Mouse (Mus musculus): ENCODE measurements around the gene Nfix. TPM values are rescaled to one million over a fixed set of nuclear protein-coding genes. Genes with fewer than 3 reads are reported as not detected.
A peak's percentile ranks its signal among the peaks of the same experiment; 100 is the strongest.

Gene Nfix
- 74.6 and 78.4 TPM in 2 replicates for polyA plus RNA-seq (2012; ENCODE audit: insufficient read depth, insufficient read length, missing spikeins)

DNA sequence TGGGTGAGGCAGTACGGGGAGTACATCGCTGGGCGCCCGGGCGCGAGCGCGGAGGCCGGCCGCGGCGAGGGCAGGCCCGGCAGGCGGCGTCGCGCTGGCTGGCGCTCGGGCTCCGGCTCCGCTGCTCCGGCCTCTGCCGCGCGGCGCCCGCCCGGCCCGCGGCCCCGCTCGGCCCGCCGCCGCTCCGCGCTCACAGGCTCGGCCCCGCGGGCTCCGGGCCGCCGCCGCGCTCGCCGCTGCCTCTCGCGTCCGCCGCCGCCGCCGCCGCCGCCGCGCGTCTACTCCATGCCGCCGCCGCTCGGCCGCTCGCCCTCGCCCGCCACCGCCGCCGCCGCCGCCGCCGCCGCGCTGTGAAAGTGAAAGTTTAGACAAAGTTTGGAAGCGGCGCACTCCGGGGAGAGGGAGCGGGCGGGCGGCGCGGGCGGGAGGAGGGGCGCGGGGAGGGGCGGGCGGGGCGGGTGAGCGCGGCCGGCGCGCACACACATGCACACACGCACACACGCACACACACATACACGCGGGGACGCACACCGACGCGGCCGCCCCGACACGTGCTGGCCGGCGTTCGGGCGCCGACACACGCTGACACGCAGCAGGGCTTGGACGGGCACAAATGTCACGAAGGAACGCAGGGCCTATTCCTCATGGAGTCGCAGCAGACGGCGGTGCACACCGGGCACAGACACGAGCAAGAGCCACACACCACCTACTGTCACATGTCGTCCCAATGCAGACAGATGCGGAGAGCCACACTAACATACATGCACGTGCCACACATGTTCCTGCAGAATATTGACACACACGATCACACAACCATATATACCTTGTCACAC lies at the start of gene Nfix:
Gene Nfix (minus strand): TSS at position 346 of the 833 bp plus-strand sequence.
- Histone ChIP-seq H3K4me1 (ENCODE audit: control insufficient read depth, insufficient read depth, insufficient read length, low read length) (peaks cover 16% of the 10 kb centered on the region), H3K4me3 (ENCODE audit: insufficient read depth, low read depth, low read length) (peak within 1 kb of the TSS; percentile 80)

DNA sequence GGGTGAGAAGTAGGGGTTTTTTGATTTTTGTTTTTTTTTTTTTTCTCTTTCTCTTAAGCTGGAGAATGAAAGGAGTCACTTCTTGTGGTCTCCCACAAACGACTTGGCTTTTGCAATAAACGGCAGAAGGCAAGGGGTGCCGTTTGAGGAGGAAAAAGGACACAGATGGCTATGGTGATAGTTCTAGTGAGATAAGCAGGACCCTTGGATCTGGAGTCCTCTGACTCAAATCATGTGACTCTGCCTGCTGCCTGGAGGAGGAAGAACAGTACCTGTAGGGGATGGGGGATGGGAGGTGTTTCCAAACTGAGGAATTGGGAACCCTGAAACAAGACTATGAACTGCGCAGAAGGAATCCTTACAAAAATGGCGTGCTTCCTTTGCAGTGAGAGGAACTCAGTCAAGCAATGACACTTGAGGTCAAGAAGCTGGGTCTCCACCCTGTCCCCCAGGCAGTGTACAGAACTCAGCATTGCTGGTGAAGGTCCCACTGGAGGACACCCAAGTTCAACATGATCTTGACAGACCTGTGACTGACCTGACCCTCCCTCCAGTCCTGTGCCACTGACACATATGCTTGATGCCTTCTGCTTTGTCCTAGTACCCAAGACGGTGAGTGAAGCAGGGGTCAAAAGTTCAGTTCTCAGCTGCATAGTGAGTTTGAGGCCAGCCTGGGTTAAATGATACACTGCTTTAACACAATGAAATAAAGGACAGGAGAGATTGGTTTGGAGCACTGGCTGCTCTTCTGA lies 47.7 kb upstream of the Nfix start:
- Histone ChIP-seq H3K4me3 (ENCODE audit: insufficient read depth, low read depth, low read length) (peak overlapping the region; percentile 74), H3K4me1 (ENCODE audit: control insufficient read depth, insufficient read depth, insufficient read length, low read length) (no peaks in the 10 kb centered on the region), H3K27ac (replicated peaks; ENCODE audit: low read depth, low read length) (peak overlapping the region; percentile 72; the same call in 1 of the 2 replicates)

More for the DNA sequence above, at the start of gene Nfix:
- H3K27ac ChIP-seq (replicated peaks; ENCODE audit: low read depth, low read length) = peak within 1 kb of the TSS; percentile 54

DNA sequence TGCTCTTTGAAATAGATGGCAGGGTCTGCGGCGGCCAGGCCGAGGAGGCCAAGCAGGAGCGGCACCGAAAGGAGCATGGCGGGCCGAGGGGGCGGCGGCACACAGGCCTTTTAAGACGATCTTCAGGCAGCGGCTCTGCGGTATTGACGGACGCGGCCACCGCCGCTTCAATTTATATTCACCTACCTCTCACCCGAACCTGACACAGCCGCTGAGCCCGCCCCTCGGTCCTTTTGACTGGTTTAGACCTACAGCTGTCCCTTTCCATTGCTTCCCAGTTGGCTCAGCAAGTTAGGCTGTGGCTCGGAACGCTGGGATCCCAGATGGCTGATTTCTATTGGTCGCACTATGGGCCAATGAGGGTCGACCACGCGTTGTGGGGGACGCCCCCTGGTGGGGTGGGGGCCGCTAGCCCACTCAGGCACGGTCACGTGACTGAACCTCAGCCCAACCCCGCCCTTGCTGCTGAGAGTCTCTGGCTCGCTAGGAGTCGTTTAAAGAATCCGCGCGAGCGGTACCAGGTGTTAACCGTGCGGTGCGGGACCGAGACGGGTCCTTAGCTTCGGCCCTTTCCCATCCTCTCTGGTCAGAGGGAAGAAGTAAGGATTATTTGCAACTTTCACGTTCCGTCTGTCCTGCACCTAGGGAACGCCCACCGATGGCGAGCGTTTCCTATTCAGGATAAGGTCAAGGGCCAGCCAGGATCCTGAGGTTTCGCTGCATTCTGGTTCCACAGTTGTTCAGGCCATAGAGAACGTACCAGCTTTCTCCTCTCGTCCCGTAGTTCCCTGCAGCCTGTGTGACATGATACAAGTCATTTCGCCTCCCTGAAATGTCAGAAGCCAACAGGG lies 46.8 kb upstream of the Nfix start, which contains the start of gene Calr:
Gene Calr (minus strand): TSS at position 213 of the 851 bp plus-strand sequence.
- Histone ChIP-seq H3K27ac (replicated peaks; ENCODE audit: low read depth, low read length) (peak within 1 kb of the TSS; percentile 76), H3K4me3 (ENCODE audit: insufficient read depth, low read depth, low read length) (peak within 1 kb of the TSS; percentile 84), H3K4me1 (ENCODE audit: control insufficient read depth, insufficient read depth, insufficient read length, low read length) (no peaks in the 10 kb centered on the region)

DNA sequence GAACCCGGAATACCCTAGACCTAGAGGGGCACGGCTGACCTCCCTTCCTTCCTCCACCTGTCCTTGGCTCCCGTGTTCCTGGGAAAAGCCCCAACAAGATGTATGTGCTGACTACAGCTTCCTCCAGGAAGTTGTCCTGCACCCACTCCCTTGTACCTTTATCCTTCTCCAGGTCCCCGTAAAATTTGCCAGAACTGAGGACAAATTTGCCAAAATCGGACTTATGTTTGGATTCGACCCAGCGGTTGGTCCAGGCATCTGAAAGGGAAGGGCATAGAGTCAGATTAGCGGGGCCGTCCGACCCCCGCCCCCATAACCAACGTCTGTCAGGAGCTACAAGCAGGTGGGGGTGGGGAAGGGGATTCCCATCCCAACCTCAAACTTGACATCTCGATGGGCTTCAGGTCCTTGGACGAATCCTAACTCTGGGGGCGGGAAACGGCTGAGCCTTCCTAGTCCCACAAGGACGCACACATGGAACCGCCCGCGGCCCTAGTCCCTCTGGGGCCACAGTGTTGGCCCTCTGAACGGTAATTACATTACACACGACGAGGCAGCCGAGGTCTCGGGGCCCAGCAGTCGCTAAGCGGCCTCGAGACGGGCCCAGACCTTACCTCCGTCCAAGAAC lies 46.1 kb upstream of the Nfix start:
- peak overlapping the region; percentile 84 for H3K4me3 ChIP-seq (ENCODE audit: insufficient read depth, low read depth, low read length)
- no peaks in the 10 kb centered on the region for H3K4me1 ChIP-seq (ENCODE audit: control insufficient read depth, insufficient read depth, insufficient read length, low read length)
- peak overlapping the region; percentile 76 for H3K27ac ChIP-seq (replicated peaks; ENCODE audit: low read depth, low read length)

DNA sequence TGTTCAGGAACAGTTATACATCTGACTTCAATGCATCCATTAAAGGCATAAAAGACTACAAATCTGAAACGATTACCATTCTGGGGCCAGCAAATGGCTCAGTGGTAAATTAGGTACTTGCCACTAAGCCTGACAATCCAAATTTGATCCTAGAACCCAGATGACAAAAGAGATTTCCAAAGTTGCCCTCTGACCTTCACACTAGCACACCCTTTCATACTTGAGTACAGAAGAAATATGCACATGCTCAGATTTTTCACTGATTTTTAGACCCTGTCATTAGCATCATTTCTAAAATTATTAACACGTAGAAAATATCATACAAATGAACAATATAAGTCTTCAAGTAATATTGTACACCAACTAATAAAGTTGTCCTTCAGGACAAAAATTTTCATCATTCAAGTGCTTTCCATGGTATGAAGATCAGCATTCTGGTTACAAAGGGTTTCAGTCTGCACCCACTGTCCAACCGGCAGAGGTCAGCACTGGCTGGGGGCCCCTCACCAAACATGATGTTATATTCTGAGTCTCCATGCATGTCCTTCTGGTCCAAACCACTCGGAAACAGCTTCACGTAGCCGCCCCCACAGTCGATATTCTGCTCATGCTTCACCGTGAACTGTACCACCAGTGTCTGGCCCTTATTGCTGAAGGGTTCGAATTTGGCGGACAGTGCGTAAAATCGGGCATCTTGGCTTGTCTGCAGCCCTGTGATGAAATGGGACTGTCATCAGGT lies 45.4 kb upstream of the Nfix start:
- Histone ChIP-seq H3K4me1 (ENCODE audit: control insufficient read depth, insufficient read depth, insufficient read length, low read length) (no peaks in the 10 kb centered on the region), H3K4me3 (ENCODE audit: insufficient read depth, low read depth, low read length) (peak overlapping the region; percentile 84), H3K27ac (replicated peaks; ENCODE audit: low read depth, low read length) (peak overlapping the region; percentile 76; the same call in 1 of the 2 replicates)

DNA sequence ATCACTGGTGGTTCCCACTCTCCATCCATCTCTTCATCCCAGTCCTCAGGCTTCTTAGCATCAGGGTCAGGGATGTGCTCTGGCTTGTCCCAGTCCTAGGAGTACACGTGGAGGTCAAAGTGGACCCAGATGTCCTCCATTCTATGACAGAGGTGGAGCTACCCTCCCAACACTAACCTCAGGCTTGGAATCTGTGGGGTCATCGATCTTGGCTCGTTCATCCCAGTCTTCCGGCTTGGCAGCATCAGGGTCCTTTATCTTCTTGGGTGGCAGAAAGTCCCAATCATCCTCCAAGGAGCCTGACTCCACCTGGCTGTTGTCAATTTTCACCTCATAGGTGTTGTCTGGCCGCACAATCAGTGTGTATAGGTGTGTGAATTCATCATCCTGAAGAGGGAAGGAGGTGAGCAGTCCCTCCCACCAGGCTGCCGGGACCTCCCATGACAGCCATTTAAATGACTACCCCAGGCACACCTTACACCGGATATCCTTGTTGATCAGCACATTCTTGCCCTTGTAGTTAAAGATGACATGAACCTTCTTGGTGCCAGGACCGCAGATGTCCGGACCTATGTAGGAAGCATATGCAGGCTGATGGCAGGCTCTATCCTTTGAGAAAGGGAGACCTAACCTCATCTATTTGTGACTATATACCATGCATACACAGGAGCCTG lies 44.4 kb upstream of the Nfix start:
- H3K27ac ChIP-seq (replicated peaks; ENCODE audit: low read depth, low read length) = no peak overlapping the region
- no peaks in the 10 kb centered on the region for H3K4me1 ChIP-seq (ENCODE audit: control insufficient read depth, insufficient read depth, insufficient read length, low read length)
- H3K4me3 ChIP-seq (ENCODE audit: insufficient read depth, low read depth, low read length) = no peak overlapping the region

DNA sequence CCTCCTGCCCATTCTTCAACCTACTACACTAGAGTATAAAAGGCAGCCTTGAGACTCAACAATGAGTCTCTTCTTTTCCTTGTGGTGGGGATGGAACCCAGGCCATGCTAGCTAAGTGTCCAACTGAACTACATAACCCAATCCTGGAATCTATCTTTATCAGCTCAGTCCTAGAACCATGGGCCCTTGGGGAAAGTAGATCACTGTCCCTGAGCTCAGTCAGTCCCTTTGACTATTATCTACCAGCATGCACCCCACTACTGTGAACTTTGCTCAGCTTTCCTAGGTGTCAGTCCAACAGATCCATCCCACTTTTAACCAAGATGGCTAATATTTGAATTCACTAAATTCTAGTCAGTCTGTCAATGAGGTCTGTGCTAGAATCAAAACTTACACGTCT lies 41.4 kb upstream of the Nfix start:
- Histone ChIP-seq H3K4me3 (ENCODE audit: insufficient read depth, low read depth, low read length) (no peak overlapping the region), H3K4me1 (ENCODE audit: control insufficient read depth, insufficient read depth, insufficient read length, low read length) (no peaks in the 10 kb centered on the region), H3K27ac (replicated peaks; ENCODE audit: low read depth, low read length) (peak overlapping the region; percentile 5; the same call in 1 of the 2 replicates)

DNA sequence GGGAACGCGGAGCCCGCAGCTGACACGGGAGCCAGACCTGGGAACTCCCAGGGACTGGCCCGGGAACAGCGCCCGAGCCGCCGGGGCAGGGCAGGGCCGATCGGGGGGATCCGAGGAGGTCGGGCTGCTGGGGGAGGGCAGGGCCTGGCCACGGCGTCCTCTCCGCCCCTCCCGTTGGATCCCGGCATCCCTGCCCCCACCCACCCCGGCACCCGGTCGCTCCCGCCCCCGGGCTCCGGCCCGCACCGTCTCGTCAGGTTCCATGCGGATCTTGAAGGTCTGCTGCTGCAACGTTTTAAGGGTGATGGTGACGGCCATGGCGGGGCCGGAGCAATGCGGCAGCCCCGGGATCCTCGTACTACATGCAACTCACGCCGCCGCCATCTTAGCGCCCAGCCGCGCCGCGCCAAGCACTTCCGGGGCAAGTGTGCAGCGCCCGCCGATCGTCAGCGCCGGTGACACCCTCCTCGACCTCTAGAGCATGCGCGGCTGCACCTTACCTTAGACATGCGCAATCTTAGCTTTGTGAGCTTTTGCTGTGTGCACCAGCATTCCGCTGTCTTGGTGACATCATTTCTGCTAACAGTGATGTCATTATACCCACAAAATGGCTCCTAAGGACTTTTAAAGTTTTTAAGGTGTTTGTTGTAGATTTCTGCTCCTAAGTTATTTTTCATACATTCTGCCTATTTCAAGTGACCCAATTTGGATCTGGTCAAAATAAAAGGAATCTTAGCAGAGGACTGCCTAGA lies 40.3 kb upstream of the Nfix start, which contains the start of gene Rad23a:
Gene Rad23a (minus strand): TSS at position 418 of the 752 bp plus-strand sequence.
- H3K27ac ChIP-seq (replicated peaks; ENCODE audit: low read depth, low read length) = peak within 1 kb of the TSS; percentile 60
- peak within 1 kb of the TSS; percentile 69 for H3K4me3 ChIP-seq (ENCODE audit: insufficient read depth, low read depth, low read length)
- H3K4me1 ChIP-seq (ENCODE audit: control insufficient read depth, insufficient read depth, insufficient read length, low read length) = no peaks in the 10 kb centered on the region

DNA sequence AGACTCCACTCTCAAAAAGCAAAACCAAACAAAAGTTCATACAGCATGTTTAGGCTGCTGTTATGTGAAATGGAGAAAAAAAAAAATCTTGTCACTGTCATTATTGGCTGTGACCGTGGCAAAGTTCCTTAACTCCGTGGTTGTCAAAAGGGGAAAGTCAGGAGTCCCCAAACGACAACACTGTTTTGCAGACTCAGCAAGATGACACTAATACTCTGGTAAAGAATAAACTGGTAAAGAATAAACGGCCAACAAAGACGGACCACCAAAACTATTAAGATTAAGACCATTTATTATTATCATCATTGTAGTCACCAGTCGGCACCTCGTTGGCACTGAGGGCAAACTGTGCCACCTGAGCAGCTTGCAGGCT lies 39.7 kb upstream of the Nfix start:
- H3K4me1 ChIP-seq (ENCODE audit: control insufficient read depth, insufficient read depth, insufficient read length, low read length) = no peaks in the 10 kb centered on the region
- peak overlapping the region; percentile 69 for H3K4me3 ChIP-seq (ENCODE audit: insufficient read depth, low read depth, low read length)
- H3K27ac ChIP-seq (replicated peaks; ENCODE audit: low read depth, low read length) = peak overlapping the region; percentile 47

DNA sequence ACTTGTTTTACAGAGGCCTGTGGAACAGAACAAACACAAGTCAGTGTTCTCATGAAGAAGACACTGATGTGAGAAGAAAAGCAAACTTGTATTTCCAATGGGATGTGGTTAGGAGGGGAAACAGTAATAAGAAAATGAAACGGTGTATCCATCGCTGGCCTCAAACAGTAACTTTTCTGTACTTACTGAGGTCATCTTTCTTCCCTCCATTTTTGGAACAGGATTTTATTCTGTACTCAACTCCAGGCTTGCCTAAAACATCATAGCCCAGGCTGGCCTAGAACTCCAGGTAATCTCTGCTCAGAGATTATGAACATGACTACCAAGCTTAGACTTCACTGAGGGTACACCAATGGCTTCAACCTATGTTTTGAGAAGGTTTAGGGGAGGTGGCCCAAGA lies 39.3 kb upstream of the Nfix start:
- Histone ChIP-seq H3K4me3 (ENCODE audit: insufficient read depth, low read depth, low read length) (peak overlapping the region; percentile 69), H3K27ac (replicated peaks; ENCODE audit: low read depth, low read length) (peak overlapping the region; percentile 47; the same call in 1 of the 2 replicates), H3K4me1 (ENCODE audit: control insufficient read depth, insufficient read depth, insufficient read length, low read length) (no peaks in the 10 kb centered on the region)

DNA sequence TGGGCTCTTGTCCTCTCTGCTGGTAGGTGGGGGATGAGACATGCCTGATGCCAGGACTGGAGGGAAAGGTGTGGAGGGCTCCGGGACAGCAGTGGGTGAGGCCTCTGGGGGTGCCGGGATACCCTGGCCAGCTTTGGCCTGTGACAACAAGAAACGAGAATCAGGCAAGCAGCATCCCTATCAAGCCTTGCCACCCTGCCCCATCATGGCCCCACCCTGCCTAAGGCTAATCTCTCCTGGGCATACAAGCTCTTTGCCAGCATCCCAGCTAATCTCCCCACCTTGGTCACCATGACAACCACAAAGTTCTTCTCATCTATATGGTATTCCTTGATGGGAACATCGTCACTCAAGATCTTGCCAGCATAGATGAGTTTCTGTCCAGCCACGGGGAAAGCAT lies 38.4 kb upstream of the Nfix start:
- no peak overlapping the region for H3K27ac ChIP-seq (replicated peaks; ENCODE audit: low read depth, low read length)
- no peaks in the 10 kb centered on the region for H3K4me1 ChIP-seq (ENCODE audit: control insufficient read depth, insufficient read depth, insufficient read length, low read length)
- H3K4me3 ChIP-seq (ENCODE audit: insufficient read depth, low read depth, low read length) = no peak overlapping the region

DNA sequence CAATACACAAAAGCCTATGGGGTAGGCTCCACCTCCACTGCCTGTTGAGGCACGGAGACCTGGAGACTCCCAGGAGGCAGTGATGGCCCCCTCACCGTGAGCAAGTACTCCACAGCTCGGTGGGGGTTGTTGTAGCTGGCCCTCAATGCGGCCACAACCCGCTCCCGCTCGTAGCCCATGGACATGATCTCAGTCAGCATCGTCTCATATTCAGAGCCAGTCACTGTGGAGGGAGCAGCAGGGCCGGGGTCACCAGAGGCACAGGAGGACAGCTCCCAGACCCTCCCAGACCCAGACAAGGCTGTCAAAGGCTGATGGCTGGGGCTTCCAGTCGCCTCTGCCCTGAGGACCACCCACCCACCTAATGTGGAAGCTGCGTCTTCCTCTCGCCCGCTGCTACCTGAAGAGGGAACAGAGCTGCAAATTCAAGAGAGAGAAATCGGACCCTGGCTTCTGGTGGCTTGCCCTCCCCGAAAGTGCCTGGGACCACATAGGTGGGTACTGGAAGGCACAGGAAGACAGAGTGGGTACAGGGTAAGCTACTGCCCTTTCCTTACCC lies 37.8 kb upstream of the Nfix start:
- H3K4me3 ChIP-seq (ENCODE audit: insufficient read depth, low read depth, low read length) = no peak overlapping the region
- no peak overlapping the region for H3K27ac ChIP-seq (replicated peaks; ENCODE audit: low read depth, low read length)

More for the DNA sequence above, 37.8 kb upstream of the Nfix start:
- no peaks in the 10 kb centered on the region for H3K4me1 ChIP-seq (ENCODE audit: control insufficient read depth, insufficient read depth, insufficient read length, low read length)
